Mouse (Mus musculus) liver, embryonic 11.5 days (tissue): ENCODE data around the gene Raly. TPM values are rescaled to one million over a fixed set of nuclear protein-coding genes. Genes with fewer than 3 reads are reported as not detected.

Experiments
- ATAC-seq: fragments of 200-750 bp; cut with Nextera tagmentation; replicated peaks from 2 replicates; pipeline ENCODE4 v1.8.0; 2017; ENCODE audit warnings: moderate number of reproducible peaks, mild to moderate bottlenecking, moderate TSS enrichment, moderate library complexity; ENCODE audit not compliant: low FRiP score
- DNase-seq: peaks from one replicate; pipeline ENCODE4 v3.0.0-alpha.2; 2017; ENCODE audit warnings: low spot score
- H3K27ac ChIP-seq: fragments of 300-500 bp; sonication (generic); 2 replicates; pipeline ENCODE4 v1.5.1; 2014; ENCODE audit warnings: mild to moderate bottlenecking, low read depth, low read length, control low read depth
- H3K27me3 ChIP-seq: fragments of 300-500 bp; sonication (generic); replicated peaks from 2 replicates; pipeline ENCODE4 v1.6.1; 2014; ENCODE audit warnings: low read length, mixed read lengths; ENCODE audit not compliant: control insufficient read depth, insufficient read depth
- H3K36me3 ChIP-seq: fragments of 300-500 bp; sonication (generic); 2 replicates; pipeline ENCODE4 v1.6.1; 2014; ENCODE audit warnings: mild to moderate bottlenecking, low read length, moderate library complexity, mixed read lengths; ENCODE audit not compliant: control insufficient read depth, insufficient read depth
- H3K4me1 ChIP-seq: fragments of 300-500 bp; sonication (generic); replicated peaks from 2 replicates; pipeline ENCODE4 v1.6.1; 2014; ENCODE audit warnings: low read length, mixed read lengths; ENCODE audit not compliant: control insufficient read depth, insufficient read depth
- H3K4me2 ChIP-seq: fragments of 300-500 bp; sonication (generic); 2 replicates; pipeline ENCODE4 v1.6.1; 2014; ENCODE audit warnings: mild to moderate bottlenecking, control low read depth, moderate library complexity
- H3K4me3 ChIP-seq: fragments of 300-500 bp; sonication (generic); 2 replicates; pipeline ENCODE4 v1.5.1; 2014; ENCODE audit warnings: low read depth, low read length, control low read depth
- H3K9ac ChIP-seq: fragments of 300-500 bp; sonication (generic); 2 replicates; pipeline ENCODE4 v1.6.1; 2014; ENCODE audit warnings: low read depth, low read length, control low read depth
- H3K9me3 ChIP-seq: fragments of 300-500 bp; sonication (generic); 2 replicates; pipeline ENCODE4 v1.6.1; 2016; ENCODE audit warnings: low read length, inconsistent platforms, mixed read lengths; ENCODE audit not compliant: control insufficient read depth
- WGBS: fragments of 180-500 bp; shearing (Covaris S2); extraction: QIAGEN DNeasy Blood & Tissue Kit; methylation state at CpG from one replicate; pipeline ENCODE4 v1.1.7; 2014; 5-methylcytosine and 5-hydroxymethylcytosine counted together
- polyA plus RNA-seq: library from polyadenylated mRNA; unstranded; fragments of >200 nt; fragmentation: Nextera tagmentation; extraction: Ambion mirVana; gene quantifications from 2 replicates; pipeline ENCODE4 v1.2.1, GENCODE M21; 2014

The Raly gene
- polyA plus RNA-seq: 59.5 and 66.2 TPM in 2 replicates

DNA sequence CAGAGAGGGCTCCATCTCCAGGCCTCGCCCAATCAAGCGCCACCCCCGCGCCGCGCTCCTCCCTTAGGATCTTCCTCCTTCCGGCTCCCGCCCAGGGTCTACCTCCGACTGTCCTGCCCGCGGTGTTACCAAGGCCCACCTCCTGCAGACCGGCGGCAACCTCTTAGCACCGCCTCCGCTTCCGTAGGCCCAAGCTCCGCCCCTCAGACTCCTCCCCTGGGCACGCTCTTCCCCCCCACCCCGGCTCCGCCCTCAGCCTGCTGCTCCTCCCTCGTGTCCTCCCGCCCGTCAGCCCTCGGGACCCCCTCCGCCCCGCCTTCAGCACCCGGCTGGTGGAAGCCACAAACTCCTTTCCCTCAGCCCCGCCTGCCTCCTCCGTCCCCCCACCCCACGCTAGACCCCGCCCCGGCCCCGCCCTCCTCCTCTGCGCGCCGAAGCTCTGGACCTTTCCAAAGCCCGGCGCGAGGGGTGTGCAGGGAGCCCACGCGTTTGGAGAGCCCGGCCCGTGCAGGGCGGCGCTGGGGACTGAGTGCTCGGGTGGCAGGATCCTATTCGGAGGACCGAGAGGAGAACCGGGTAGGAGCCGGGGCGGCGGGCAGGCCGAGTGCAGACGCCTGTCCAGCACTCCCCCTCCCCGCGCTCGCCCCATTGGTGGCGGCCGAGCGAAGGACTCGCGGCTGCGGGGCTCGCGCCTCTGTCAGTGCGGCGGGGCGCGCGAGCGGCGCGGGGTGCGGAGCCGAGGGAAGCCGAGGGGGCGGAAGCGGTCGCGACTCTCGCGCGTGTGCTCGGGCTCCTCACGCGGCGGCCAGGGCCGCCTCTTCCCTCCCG lies at the start of gene Raly, which contains the start of gene a:
Raly (plus strand) TSS at position 441 of the 828 bp plus-strand sequence.
a (plus strand) TSS at position 747 of the 828 bp plus-strand sequence.
- Histone ChIP-seq H3K4me3 (peak within 1 kb of the TSS; percentile 97), H3K4me1 (peaks cover 53% of the 10 kb centered on the region), H3K27ac (peak within 1 kb of the TSS; percentile 97), H3K9ac (peak within 1 kb of the TSS; percentile 99), H3K27me3 (no peaks in the 10 kb centered on the region), H3K36me3 (no peaks in the 10 kb centered on the region; the same call in 1 of the 2 replicates), H3K4me2 (peak within 1 kb of the TSS; percentile 80), H3K9me3 (no peaks in the 10 kb centered on the region)
- under 1% methylated on average over 74 of the region's 89 CpGs for WGBS
- ATAC-seq (peak; percentile 96), DNase-seq (peak; percentile 99)

DNA sequence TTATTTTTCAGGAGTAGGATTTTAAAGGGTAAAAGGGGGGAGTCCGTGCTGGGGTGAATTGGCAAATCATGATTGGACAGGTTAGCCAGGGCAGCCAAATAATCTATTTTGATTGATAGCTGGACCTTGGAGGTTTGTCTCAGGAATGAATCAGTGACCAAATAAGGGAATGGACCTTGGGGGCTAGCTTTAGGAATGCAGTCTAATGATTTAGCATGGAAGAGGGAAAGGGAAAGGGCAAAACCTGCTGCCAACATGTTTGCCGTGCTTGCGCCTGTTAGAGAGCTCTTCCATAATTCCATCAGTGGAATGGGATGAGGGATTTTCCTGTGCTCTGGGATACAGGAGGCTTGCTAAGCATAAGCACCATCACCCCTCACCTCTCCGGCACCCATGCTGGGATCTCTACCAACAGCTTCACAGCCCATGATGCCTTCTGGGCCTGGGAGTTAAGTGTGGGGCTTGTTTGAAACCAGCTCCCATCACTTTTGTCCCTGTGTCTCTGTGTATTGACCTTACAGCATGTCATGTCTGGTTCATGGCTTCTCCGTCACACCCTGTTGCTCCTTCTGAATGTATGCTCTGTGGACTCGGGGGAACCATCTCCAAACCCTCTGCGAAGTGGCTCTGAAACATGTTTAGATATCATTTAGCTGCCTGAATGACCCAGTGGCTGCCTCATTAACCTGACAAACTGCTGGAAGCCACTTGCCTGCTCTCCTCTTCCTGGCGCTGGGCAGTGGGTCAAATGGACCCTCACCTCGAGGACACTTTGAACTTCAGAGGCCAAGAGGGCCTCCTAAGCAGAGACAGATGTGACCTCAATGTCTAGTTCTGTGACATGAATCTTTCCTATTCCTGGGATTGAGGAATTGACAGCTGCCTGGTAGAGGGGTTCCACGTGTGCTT lies 47.7 kb upstream of the Raly start:
- H3K9ac ChIP-seq: no peak overlapping the region
- no peaks in the 10 kb centered on the region for H3K4me1 ChIP-seq
- H3K4me3 ChIP-seq: no peak overlapping the region
- H3K9me3 ChIP-seq: no peaks in the 10 kb centered on the region
- H3K27me3 ChIP-seq: no peaks in the 10 kb centered on the region
- H3K27ac ChIP-seq: no peak overlapping the region
- no peak overlapping the region for H3K4me2 ChIP-seq
- no peaks in the 10 kb centered on the region for H3K36me3 ChIP-seq
- DNase-seq: no peak
- no peak for ATAC-seq
- 74% methylated on average over 10 of the region's 10 CpGs for WGBS

DNA sequence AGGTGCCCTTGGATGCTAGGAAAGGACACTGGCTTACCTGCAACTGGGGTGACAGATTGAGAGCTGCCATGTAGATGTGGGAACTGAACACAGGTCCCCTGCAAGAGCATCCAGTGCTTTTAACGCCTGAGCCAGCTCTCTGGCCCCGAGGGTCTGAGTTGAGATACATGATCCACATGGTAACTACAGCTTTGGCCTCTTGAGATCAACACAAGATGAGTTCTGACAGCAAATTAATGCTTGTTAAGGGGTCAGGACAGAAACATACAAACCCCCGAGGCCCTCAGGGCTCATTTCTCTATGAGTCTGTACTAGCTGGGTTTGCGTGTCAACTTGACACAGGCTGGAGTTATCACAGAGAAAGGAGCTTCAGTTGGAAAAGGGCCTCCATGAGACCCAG lies 47.0 kb upstream of the Raly start:
- Histone ChIP-seq H3K27me3 (no peaks in the 10 kb centered on the region), H3K9ac (no peak overlapping the region), H3K27ac (no peak overlapping the region), H3K9me3 (no peaks in the 10 kb centered on the region), H3K4me2 (no peak overlapping the region), H3K4me1 (no peaks in the 10 kb centered on the region), H3K4me3 (no peak overlapping the region), H3K36me3 (no peaks in the 10 kb centered on the region)
- DNase-seq: no peak
- no peak for ATAC-seq
- WGBS: 77% methylated on average over 4 of the region's 4 CpGs

DNA sequence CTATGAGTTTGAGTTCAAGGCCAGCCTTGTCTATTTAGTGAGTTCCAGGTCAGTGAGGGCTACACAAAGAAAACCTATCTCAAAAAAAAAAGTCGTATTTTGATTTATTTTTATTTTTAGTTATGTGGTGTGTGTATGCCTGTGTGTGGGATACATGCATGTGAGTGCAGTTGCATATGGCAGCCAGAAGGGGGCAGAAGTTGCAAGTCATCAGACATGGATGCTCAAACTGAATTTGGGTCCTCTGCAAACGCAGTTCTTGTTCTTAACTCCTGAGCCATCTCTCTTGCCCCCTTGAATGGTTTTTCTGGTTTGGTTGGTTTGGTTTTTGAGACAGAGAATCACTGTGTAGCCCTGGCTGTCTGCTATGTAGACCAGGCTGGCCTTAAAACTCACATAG lies 42.5 kb upstream of the Raly start:
- DNase-seq (no peak), ATAC-seq (no peak)
- Histone ChIP-seq H3K36me3 (no peaks in the 10 kb centered on the region), H3K9me3 (no peaks in the 10 kb centered on the region), H3K9ac (no peak overlapping the region), H3K4me2 (no peak overlapping the region), H3K4me3 (no peak overlapping the region), H3K27me3 (no peaks in the 10 kb centered on the region), H3K27ac (no peak overlapping the region), H3K4me1 (no peaks in the 10 kb centered on the region)
- 73% methylated on average over 2 of the region's 2 CpGs for WGBS

DNA sequence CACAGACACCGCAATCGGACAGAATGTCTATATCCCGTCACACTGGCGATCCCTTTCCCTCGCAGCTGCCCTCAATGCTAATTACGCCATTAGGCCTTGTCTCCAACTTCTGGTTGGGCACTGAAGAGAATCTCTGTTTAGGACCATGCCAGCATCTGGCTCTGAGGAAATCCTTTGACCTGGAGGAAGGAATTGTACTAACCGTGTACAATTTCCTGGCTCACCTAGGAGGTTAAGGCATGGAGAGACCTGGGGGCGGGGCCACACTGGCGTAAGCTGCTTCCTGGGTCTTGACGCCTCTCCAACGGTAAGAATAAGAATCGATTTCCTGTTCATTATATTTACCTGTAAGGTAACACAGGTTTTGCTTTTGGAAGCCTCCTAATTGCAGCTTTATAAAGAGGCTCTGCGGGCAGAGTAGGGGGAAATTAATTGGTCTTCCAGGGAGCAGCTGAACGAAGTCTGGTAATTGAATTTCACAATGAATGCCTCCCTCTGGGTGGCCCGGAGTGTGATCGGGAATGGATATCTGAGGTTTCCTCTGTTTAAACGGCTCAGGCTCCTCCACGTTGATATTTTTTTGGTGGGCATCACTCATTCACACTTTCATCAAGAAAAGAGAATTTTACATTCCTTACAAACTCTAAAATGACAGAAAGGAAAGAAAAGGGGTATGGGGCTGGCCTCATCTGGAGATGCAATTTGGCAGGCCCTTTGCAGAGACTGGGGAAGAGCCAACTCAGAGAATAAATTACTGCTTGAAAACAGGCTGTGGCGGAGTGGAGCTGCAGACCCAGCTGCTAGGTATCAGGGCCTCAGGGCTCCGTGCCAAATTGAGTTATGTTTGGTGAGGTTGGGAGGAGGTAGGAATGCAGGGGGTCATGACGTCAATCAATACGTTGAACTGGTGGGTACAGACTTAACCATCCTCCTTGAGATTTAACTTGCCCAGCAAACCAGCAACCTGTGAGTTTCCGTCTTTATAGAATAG lies 41.6 kb upstream of the Raly start:
- DNase-seq (no peak), ATAC-seq (no peak)
- Histone ChIP-seq H3K36me3 (no peaks in the 10 kb centered on the region), H3K4me1 (no peaks in the 10 kb centered on the region), H3K9me3 (no peaks in the 10 kb centered on the region), H3K4me3 (no peak overlapping the region), H3K27ac (no peak overlapping the region), H3K27me3 (no peaks in the 10 kb centered on the region), H3K9ac (no peak overlapping the region), H3K4me2 (no peak overlapping the region)
- WGBS: 69% methylated on average over 23 of the region's 23 CpGs

DNA sequence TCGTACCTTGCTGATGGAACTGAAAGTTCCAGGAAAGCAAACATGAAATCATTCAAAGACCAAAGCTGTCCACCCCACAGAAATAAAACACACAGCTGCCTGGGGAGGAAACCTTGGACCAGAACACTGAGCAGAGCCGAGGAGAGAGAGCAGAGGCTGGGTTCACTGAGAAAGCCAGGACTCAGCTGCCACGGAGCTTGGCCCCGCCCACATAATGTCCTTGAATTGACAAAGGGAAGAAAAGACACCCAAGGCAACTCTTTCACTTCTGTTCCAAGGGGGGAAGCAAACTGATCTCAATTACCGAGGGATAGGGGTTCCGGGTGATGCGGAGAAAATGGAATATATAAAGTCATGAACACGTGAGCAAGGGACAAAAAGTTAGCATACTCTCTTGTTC lies 39.0 kb upstream of the Raly start:
- no peak overlapping the region for H3K9ac ChIP-seq
- no peaks in the 10 kb centered on the region for H3K27me3 ChIP-seq
- H3K36me3 ChIP-seq: no peaks in the 10 kb centered on the region
- H3K4me2 ChIP-seq: no peak overlapping the region
- H3K4me1 ChIP-seq: no peaks in the 10 kb centered on the region
- no peaks in the 10 kb centered on the region for H3K9me3 ChIP-seq
- no peak overlapping the region for H3K27ac ChIP-seq
- WGBS: 57% methylated on average over 8 of the region's 8 CpGs
- ATAC-seq: no peak
- no peak overlapping the region for H3K4me3 ChIP-seq
- no peak for DNase-seq

DNA sequence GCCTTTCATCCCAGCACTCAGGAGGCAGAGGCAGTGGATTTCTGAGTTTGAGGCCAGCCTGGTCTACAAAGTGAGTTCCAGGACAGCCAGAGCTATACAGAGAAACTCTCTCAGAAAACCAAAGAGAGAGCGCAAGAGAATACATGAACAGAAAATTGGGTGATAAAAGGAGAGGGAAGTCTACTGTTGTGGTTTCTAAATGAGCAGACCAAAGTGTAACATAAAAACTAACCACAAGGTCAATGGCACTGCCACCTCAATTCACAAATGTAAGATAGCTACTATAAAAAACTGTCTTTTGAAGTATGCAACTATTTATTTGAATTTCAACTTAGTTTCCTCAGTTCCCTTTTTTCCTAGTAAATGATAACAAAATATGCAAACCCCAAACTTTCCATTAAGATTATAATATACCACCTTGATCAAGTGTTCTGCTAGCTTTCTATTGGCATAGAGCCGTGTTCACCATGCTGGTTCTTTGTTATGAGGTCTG lies 36.8 kb upstream of the Raly start:
- no peak for DNase-seq
- no peaks in the 10 kb centered on the region for H3K4me1 ChIP-seq
- H3K4me3 ChIP-seq: no peak overlapping the region
- no peaks in the 10 kb centered on the region for H3K36me3 ChIP-seq
- H3K9ac ChIP-seq: no peak overlapping the region
- H3K27ac ChIP-seq: no peak overlapping the region
- no peak for ATAC-seq
- H3K9me3 ChIP-seq: no peaks in the 10 kb centered on the region
- H3K27me3 ChIP-seq: no peaks in the 10 kb centered on the region
- WGBS: 75% methylated on average over 2 of the region's 2 CpGs
- H3K4me2 ChIP-seq: no peak overlapping the region

DNA sequence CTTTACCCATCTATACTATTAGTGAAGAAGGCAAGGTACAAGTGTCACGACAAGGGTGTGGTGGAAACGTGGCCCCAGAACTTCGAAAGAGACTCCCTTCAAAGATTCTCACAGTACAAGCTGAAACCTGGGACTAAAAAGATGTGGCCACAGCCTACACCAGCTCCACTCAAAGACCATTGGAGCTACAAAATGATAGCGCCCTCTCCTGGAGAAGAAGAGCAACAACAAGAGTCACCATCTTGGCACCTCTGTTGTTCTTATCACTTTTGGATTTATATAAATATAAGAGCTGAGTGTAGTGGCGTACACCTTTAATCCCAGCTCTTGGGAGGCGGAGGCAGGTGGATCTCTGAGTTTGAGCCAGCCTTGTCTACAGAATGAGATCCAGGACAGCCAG lies 35.1 kb upstream of the Raly start:
- no peaks in the 10 kb centered on the region for H3K4me1 ChIP-seq
- no peak overlapping the region for H3K4me3 ChIP-seq
- no peaks in the 10 kb centered on the region for H3K36me3 ChIP-seq
- H3K9ac ChIP-seq: no peak overlapping the region
- H3K27me3 ChIP-seq: no peaks in the 10 kb centered on the region
- no peak for ATAC-seq
- no peak overlapping the region for H3K4me2 ChIP-seq
- no peaks in the 10 kb centered on the region for H3K9me3 ChIP-seq
- no peak for DNase-seq
- no peak overlapping the region for H3K27ac ChIP-seq
- WGBS: 55% methylated on average over 6 of the region's 6 CpGs
